Mouse (Mus musculus) midbrain, postnatal 0 days (tissue): ENCODE results near the gene Plac1. TPM values are rescaled to one million over a fixed set of nuclear protein-coding genes. Genes with fewer than 3 reads are reported as not detected.

Experiments
- ATAC-seq: fragments of 200-750 bp; cut with Nextera tagmentation; 2 replicates; pipeline ENCODE4 v1.8.0; 2017; ENCODE audit warnings: moderate number of reproducible peaks, mild to moderate bottlenecking, moderate TSS enrichment, moderate library complexity; ENCODE audit not compliant: low FRiP score
- DNase-seq: peaks from one replicate; pipeline ENCODE4 v3.0.0-alpha.2; 2015; ENCODE audit warnings: low spot score
- H3K27ac ChIP-seq: fragments of 300-500 bp; sonication (generic); 2 replicates; pipeline ENCODE4 v1.5.1; 2014; ENCODE audit warnings: low read depth, mild to moderate bottlenecking, low read length, mixed read lengths
- H3K27me3 ChIP-seq: fragments of 300-500 bp; sonication (generic); 2 replicates; pipeline ENCODE4 v1.6.1; 2014; ENCODE audit warnings: low read length, control low read depth, mixed read lengths; ENCODE audit not compliant: insufficient read depth
- H3K36me3 ChIP-seq: fragments of 300-500 bp; sonication (generic); 2 replicates; pipeline ENCODE4 v1.6.1; 2014; ENCODE audit warnings: low read length, control low read depth, mixed read lengths; ENCODE audit not compliant: insufficient read depth
- H3K4me1 ChIP-seq: fragments of 300-500 bp; sonication (generic); 2 replicates; pipeline ENCODE4 v1.6.1; 2014; ENCODE audit warnings: mild to moderate bottlenecking, control low read depth, antibody characterized with exemption, low read length, mixed read lengths; ENCODE audit not compliant: insufficient read depth
- H3K4me2 ChIP-seq: fragments of 300-500 bp; sonication (generic); 2 replicates; pipeline ENCODE4 v1.6.1; 2014; ENCODE audit warnings: low read depth, mild to moderate bottlenecking, low read length, mixed read lengths; ENCODE audit not compliant: poor library complexity, severe bottlenecking
- H3K4me3 ChIP-seq: fragments of 300-500 bp; sonication (generic); 2 replicates; pipeline ENCODE4 v1.5.1; 2014; ENCODE audit warnings: low read depth, mild to moderate bottlenecking, low read length, moderate library complexity
- H3K9ac ChIP-seq: fragments of 300-500 bp; sonication (generic); replicated peaks from 2 replicates; pipeline ENCODE4 v1.6.1; 2014; ENCODE audit warnings: mild to moderate bottlenecking, low read length, moderate library complexity, mixed read lengths; ENCODE audit not compliant: poor library complexity, severe bottlenecking
- H3K9me3 ChIP-seq: fragments of 300-500 bp; sonication (generic); 2 replicates; pipeline ENCODE4 v1.6.1; 2016; ENCODE audit warnings: low read length, control low read depth
- CTCF ChIP-seq: IDR thresholded peaks from 2 replicates; pipeline ENCODE4 v1.5.1; 2016; ENCODE audit warnings: antibody characterized with exemption, mild to moderate bottlenecking
- WGBS: fragments of 180-500 bp; shearing (Covaris S2); extraction: QIAGEN DNeasy Blood & Tissue Kit; methylation state at CpG from one replicate; pipeline ENCODE4 v1.1.7; 2014; 5-methylcytosine and 5-hydroxymethylcytosine counted together
- polyA plus RNA-seq: library from polyadenylated mRNA; unstranded; fragments of >200 nt; fragmentation: Nextera tagmentation; extraction: Ambion mirVana; gene quantifications from 2 replicates; pipeline ENCODE4 v1.2.1, GENCODE M21; 2015
- total RNA-seq: library from RNA; depleted of rRNA; stranded (reverse); fragments of >200 nt; gene quantifications from 2 replicates; pipeline ENCODE4 v1.2.3, GENCODE M21; 2014

Gene Plac1
- total and polyA plus RNA-seq, 2 experiments from 2014 or later, result 0.25 TPM; not detected in 1

GRCm38 (mm10) chrX:53099266-53099665, 140.6 kb downstream of the Plac1 start:
- no peak for ATAC-seq
- H3K36me3 ChIP-seq, result no peaks in the 10 kb centered on the region

GRCm38 (mm10) chrX:53098293-53098692, 141.6 kb downstream of the Plac1 start:
- Histone ChIP-seq H3K9me3 (no peaks in the 10 kb centered on the region), H3K27me3 (no peaks in the 10 kb centered on the region), H3K9ac (no peak overlapping the region), H3K36me3 (no peaks in the 10 kb centered on the region), H3K4me3 (no peak overlapping the region), H3K27ac (no peak overlapping the region), H3K4me1 (no peaks in the 10 kb centered on the region), H3K4me2 (no peak overlapping the region)
- no peak for TF ChIP-seq CTCF
- ATAC-seq (no peak), DNase-seq (no peak)
- whole genome bisulfite sequencing, result 52% methylated on average over 4 of the region's 4 CpGs

More at GRCm38 (mm10) chrX:53099266-53099665, 140.6 kb downstream of the Plac1 start:
- TF ChIP-seq CTCF, result no peak
- Histone ChIP-seq H3K4me3 (no peak overlapping the region), H3K9ac (no peak overlapping the region), H3K27me3 (no peaks in the 10 kb centered on the region), H3K4me2 (no peak overlapping the region), H3K9me3 (no peaks in the 10 kb centered on the region), H3K4me1 (no peaks in the 10 kb centered on the region), H3K27ac (no peak overlapping the region)
- no peak for DNase-seq
- 83% methylated on average over 3 of the region's 3 CpGs for WGBS

- TF ChIP-seq CTCF, result no peak
- DNase-seq, result no peak
- 64% methylated on average over 4 of the region's 4 CpGs for WGBS
- no peak for ATAC-seq
- no peak overlapping the region for H3K9ac ChIP-seq
- H3K27me3 ChIP-seq, result no peaks in the 10 kb centered on the region
- no peak overlapping the region for H3K4me2 ChIP-seq
- no peaks in the 10 kb centered on the region for H3K36me3 ChIP-seq
- H3K4me1 ChIP-seq, result no peaks in the 10 kb centered on the region
- no peak overlapping the region for H3K4me3 ChIP-seq
- H3K9me3 ChIP-seq, result no peaks in the 10 kb centered on the region
- no peak overlapping the region for H3K27ac ChIP-seq
Measured at GRCm38 (mm10) chrX:53097786-53098185, 142.1 kb downstream of the Plac1 start.

- Histone ChIP-seq H3K27ac (no peak overlapping the region), H3K27me3 (no peaks in the 10 kb centered on the region), H3K9ac (no peak overlapping the region), H3K4me2 (no peak overlapping the region), H3K4me1 (no peaks in the 10 kb centered on the region), H3K9me3 (no peaks in the 10 kb centered on the region), H3K36me3 (no peaks in the 10 kb centered on the region), H3K4me3 (no peak overlapping the region)
- no peak for TF ChIP-seq CTCF
- ATAC-seq, result no peak
- 63% methylated on average over 2 of the region's 2 CpGs for WGBS
- no peak for DNase-seq
Measured at GRCm38 (mm10) chrX:53093381-53093780, 146.5 kb downstream of the Plac1 start.

GRCm38 (mm10) chrX:53088663-53089292, 151.1 kb downstream of the Plac1 start:
- no peaks in the 10 kb centered on the region for H3K27me3 ChIP-seq
- DNase-seq (no peak), ATAC-seq (no peak)
- H3K36me3 ChIP-seq, result no peaks in the 10 kb centered on the region
- 76% methylated on average over 5 of the region's 5 CpGs for WGBS
- H3K9me3 ChIP-seq, result no peaks in the 10 kb centered on the region
- no peak for TF ChIP-seq CTCF
- H3K4me2 ChIP-seq, result no peak overlapping the region
- H3K9ac ChIP-seq, result no peak overlapping the region
- no peak overlapping the region for H3K4me3 ChIP-seq
- no peaks in the 10 kb centered on the region for H3K4me1 ChIP-seq
- no peak overlapping the region for H3K27ac ChIP-seq

- H3K4me3 ChIP-seq, result no peak overlapping the region
- H3K27me3 ChIP-seq, result no peaks in the 10 kb centered on the region
- DNase-seq, result no peak
- ATAC-seq, result no peak
- H3K36me3 ChIP-seq, result no peaks in the 10 kb centered on the region
- H3K4me2 ChIP-seq, result no peak overlapping the region
- no peak overlapping the region for H3K9ac ChIP-seq
- H3K4me1 ChIP-seq, result no peaks in the 10 kb centered on the region
- H3K9me3 ChIP-seq, result no peaks in the 10 kb centered on the region
- no peak overlapping the region for H3K27ac ChIP-seq
- TF ChIP-seq CTCF, result no peak
- WGBS, result 88% methylated on average over 1 of the region's 1 CpGs
Measured at GRCm38 (mm10) chrX:53087202-53087601, 152.7 kb downstream of the Plac1 start.
